Mouse (Mus musculus) midbrain, embryonic 13.5 days (tissue): Measurements from ENCODE around the gene Prepl. TPM values are rescaled to one million over a fixed set of nuclear protein-coding genes. Genes with fewer than 3 reads are reported as not detected.

Experiments
- ATAC-seq: fragments of 200-750 bp; cut with Nextera tagmentation; 2 replicates; pipeline ENCODE4 v1.8.0; 2017; ENCODE audit warnings: mild to moderate bottlenecking, moderate TSS enrichment, moderate library complexity
- H3K27ac ChIP-seq: fragments of 300-500 bp; sonication (generic); 2 replicates; pipeline ENCODE4 v1.5.1; 2015; ENCODE audit warnings: inconsistent platforms, mild to moderate bottlenecking, moderate library complexity
- H3K27me3 ChIP-seq: fragments of 300-500 bp; sonication (generic); 2 replicates; pipeline ENCODE4 v1.6.1; 2015; ENCODE audit warnings: mild to moderate bottlenecking, inconsistent platforms
- H3K36me3 ChIP-seq: fragments of 300-500 bp; sonication (generic); 2 replicates; pipeline ENCODE4 v1.6.1; 2015; ENCODE audit warnings: mild to moderate bottlenecking, inconsistent platforms
- H3K4me1 ChIP-seq: fragments of 300-500 bp; sonication (generic); replicated peaks from 2 replicates; pipeline ENCODE4 v1.6.1; 2015; ENCODE audit warnings: inconsistent platforms
- H3K4me2 ChIP-seq: fragments of 300-500 bp; sonication (generic); replicated peaks from 2 replicates; pipeline ENCODE4 v1.6.1; 2015; ENCODE audit warnings: moderate library complexity, mild to moderate bottlenecking, inconsistent platforms
- H3K4me3 ChIP-seq: fragments of 300-500 bp; sonication (generic); replicated peaks from 2 replicates; pipeline ENCODE4 v1.5.1; 2015; ENCODE audit warnings: mild to moderate bottlenecking, inconsistent platforms
- H3K9ac ChIP-seq: fragments of 300-500 bp; sonication (generic); replicated peaks from 2 replicates; pipeline ENCODE4 v1.6.1; 2015; ENCODE audit warnings: mild to moderate bottlenecking, inconsistent platforms
- H3K9me3 ChIP-seq: fragments of 300-500 bp; sonication (generic); 2 replicates; pipeline ENCODE4 v1.6.1; 2016; ENCODE audit warnings: mild to moderate bottlenecking, inconsistent platforms
- WGBS: fragments of 180-500 bp; shearing (Covaris S2); methylation state at CpG from one replicate; pipeline ENCODE4 v1.1.7; 2015; 5-methylcytosine and 5-hydroxymethylcytosine counted together
- polyA plus RNA-seq: library from polyadenylated mRNA; unstranded; fragments of >200 nt; fragmentation: Nextera tagmentation; extraction: Ambion mirVana; gene quantifications from 2 replicates; pipeline ENCODE4 v1.2.1, GENCODE M21; 2015

Gene Prepl
- polyA plus RNA-seq, 1 experiment from 2014 or later: 73.8 TPM

GRCm38 (mm10) chr17:85063560-85063959 lies 26.5 kb downstream of the Prepl start:
- no peak overlapping the region for H3K27ac ChIP-seq
- 94% methylated on average over 7 of the region's 7 CpGs for WGBS
- H3K36me3 ChIP-seq: peaks cover 57% of the 10 kb centered on the region
- no peak overlapping the region for H3K4me3 ChIP-seq
- ATAC-seq: no peak
- no peak overlapping the region for H3K9ac ChIP-seq
- no peaks in the 10 kb centered on the region for H3K4me1 ChIP-seq
- H3K9me3 ChIP-seq: no peaks in the 10 kb centered on the region
- H3K4me2 ChIP-seq: no peak overlapping the region
- H3K27me3 ChIP-seq: no peaks in the 10 kb centered on the region

- Histone ChIP-seq H3K4me1 (no peaks in the 10 kb centered on the region), H3K27ac (no peak overlapping the region), H3K36me3 (peaks cover 17% of the 10 kb centered on the region), H3K4me3 (no peak overlapping the region), H3K27me3 (no peaks in the 10 kb centered on the region), H3K9ac (no peak overlapping the region), H3K9me3 (no peaks in the 10 kb centered on the region), H3K4me2 (no peak overlapping the region)
- ATAC-seq: no peak
- WGBS: 88% methylated on average over 6 of the region's 6 CpGs
These were observed 30.9 kb downstream of the Prepl start for GRCm38 (mm10) chr17:85059136-85059535.

- H3K36me3 ChIP-seq: peaks cover 9% of the 10 kb centered on the region
- no peaks in the 10 kb centered on the region for H3K9me3 ChIP-seq
- H3K4me2 ChIP-seq: no peak overlapping the region
- WGBS: 92% methylated on average over 7 of the region's 7 CpGs
- H3K4me1 ChIP-seq: no peaks in the 10 kb centered on the region
- H3K27ac ChIP-seq: no peak overlapping the region
- no peaks in the 10 kb centered on the region for H3K27me3 ChIP-seq
- no peak overlapping the region for H3K9ac ChIP-seq
- no peak for ATAC-seq
- H3K4me3 ChIP-seq: no peak overlapping the region
These were observed 31.8 kb downstream of the Prepl start for GRCm38 (mm10) chr17:85058276-85058675.

GRCm38 (mm10) chr17:85048379-85048778 lies 41.7 kb downstream of the Prepl start:
- Histone ChIP-seq H3K9me3 (no peaks in the 10 kb centered on the region), H3K27me3 (no peaks in the 10 kb centered on the region), H3K27ac (no peak overlapping the region), H3K4me1 (no peaks in the 10 kb centered on the region), H3K9ac (no peak overlapping the region), H3K36me3 (no peaks in the 10 kb centered on the region), H3K4me2 (no peak overlapping the region), H3K4me3 (no peak overlapping the region)
- no peak for ATAC-seq
- WGBS: 92% methylated on average over 5 of the region's 5 CpGs

- WGBS: 91% methylated on average over 12 of the region's 12 CpGs
- Histone ChIP-seq H3K4me2 (no peak overlapping the region), H3K4me1 (no peaks in the 10 kb centered on the region), H3K36me3 (no peaks in the 10 kb centered on the region), H3K9ac (no peak overlapping the region), H3K4me3 (no peak overlapping the region), H3K27me3 (no peaks in the 10 kb centered on the region), H3K27ac (no peak overlapping the region), H3K9me3 (no peaks in the 10 kb centered on the region)
- ATAC-seq: no peak
These were observed 44.9 kb downstream of the Prepl start for GRCm38 (mm10) chr17:85045160-85045559.

- Histone ChIP-seq H3K4me3 (no peak overlapping the region), H3K27ac (no peak overlapping the region), H3K36me3 (no peaks in the 10 kb centered on the region), H3K27me3 (no peaks in the 10 kb centered on the region), H3K9ac (no peak overlapping the region), H3K9me3 (no peaks in the 10 kb centered on the region), H3K4me1 (no peaks in the 10 kb centered on the region), H3K4me2 (no peak overlapping the region)
- no peak for ATAC-seq
- 93% methylated on average over 5 of the region's 5 CpGs for WGBS
These were observed 45.6 kb downstream of the Prepl start for GRCm38 (mm10) chr17:85044466-85044865.

GRCm38 (mm10) chr17:85043404-85043816 lies 46.6 kb downstream of the Prepl start:
- Histone ChIP-seq H3K27me3 (no peaks in the 10 kb centered on the region), H3K4me1 (no peaks in the 10 kb centered on the region), H3K4me3 (no peak overlapping the region), H3K9ac (no peak overlapping the region), H3K27ac (no peak overlapping the region), H3K36me3 (no peaks in the 10 kb centered on the region), H3K4me2 (no peak overlapping the region), H3K9me3 (no peaks in the 10 kb centered on the region)
- 83% methylated on average over 6 of the region's 6 CpGs for WGBS
- no peak for ATAC-seq

GRCm38 (mm10) chr17:85042419-85042818 lies 47.6 kb downstream of the Prepl start:
- Histone ChIP-seq H3K27ac (no peak overlapping the region), H3K4me2 (no peak overlapping the region)

GRCm38 (mm10) chr17:85040913-85041312 lies 49.1 kb downstream of the Prepl start:
- 87% methylated on average over 7 of the region's 7 CpGs for WGBS

More at GRCm38 (mm10) chr17:85042419-85042818, 47.6 kb downstream of the Prepl start:
- Histone ChIP-seq H3K4me3 (no peak overlapping the region), H3K36me3 (no peaks in the 10 kb centered on the region), H3K9me3 (no peaks in the 10 kb centered on the region), H3K27me3 (no peaks in the 10 kb centered on the region), H3K9ac (no peak overlapping the region), H3K4me1 (no peaks in the 10 kb centered on the region)
- WGBS: 55% methylated on average over 6 of the region's 6 CpGs
- no peak for ATAC-seq

GRCm38 (mm10) chr17:85038761-85039160 lies 51.3 kb downstream of the Prepl start:
- Histone ChIP-seq H3K27ac (no peak overlapping the region), H3K4me3 (no peak overlapping the region), H3K4me1 (no peaks in the 10 kb centered on the region), H3K9ac (no peak overlapping the region), H3K36me3 (no peaks in the 10 kb centered on the region), H3K9me3 (no peaks in the 10 kb centered on the region), H3K4me2 (no peak overlapping the region), H3K27me3 (no peaks in the 10 kb centered on the region)
- ATAC-seq: no peak
- WGBS: 96% methylated on average over 5 of the region's 5 CpGs

More at GRCm38 (mm10) chr17:85040913-85041312, 49.1 kb downstream of the Prepl start:
- no peak overlapping the region for H3K4me2 ChIP-seq
- H3K4me1 ChIP-seq: no peaks in the 10 kb centered on the region
- H3K27ac ChIP-seq: no peak overlapping the region
- H3K4me3 ChIP-seq: no peak overlapping the region
- no peaks in the 10 kb centered on the region for H3K27me3 ChIP-seq
- no peak overlapping the region for H3K9ac ChIP-seq
- no peak for ATAC-seq
- no peaks in the 10 kb centered on the region for H3K9me3 ChIP-seq
- no peaks in the 10 kb centered on the region for H3K36me3 ChIP-seq

- Histone ChIP-seq H3K9me3 (no peaks in the 10 kb centered on the region), H3K4me1 (no peaks in the 10 kb centered on the region), H3K4me3 (no peak overlapping the region), H3K36me3 (no peaks in the 10 kb centered on the region), H3K4me2 (no peak overlapping the region), H3K9ac (no peak overlapping the region), H3K27ac (no peak overlapping the region), H3K27me3 (no peaks in the 10 kb centered on the region)
- no peak for ATAC-seq
- 80% methylated on average over 4 of the region's 4 CpGs for WGBS
These were observed 51.7 kb downstream of the Prepl start for GRCm38 (mm10) chr17:85038311-85038710.

- H3K4me2 ChIP-seq: no peak overlapping the region
- ATAC-seq: no peak
- no peak overlapping the region for H3K27ac ChIP-seq
- no peaks in the 10 kb centered on the region for H3K4me1 ChIP-seq
- H3K4me3 ChIP-seq: no peak overlapping the region
- no peak overlapping the region for H3K9ac ChIP-seq
- no peaks in the 10 kb centered on the region for H3K27me3 ChIP-seq
- 85% methylated on average over 5 of the region's 5 CpGs for WGBS
- H3K9me3 ChIP-seq: no peaks in the 10 kb centered on the region
- no peaks in the 10 kb centered on the region for H3K36me3 ChIP-seq
These were observed 52.2 kb downstream of the Prepl start for GRCm38 (mm10) chr17:85037855-85038254.

GRCm38 (mm10) chr17:85034068-85034467 lies 56.0 kb downstream of the Prepl start:
- Histone ChIP-seq H3K4me2 (no peak overlapping the region), H3K36me3 (no peaks in the 10 kb centered on the region), H3K4me3 (no peak overlapping the region), H3K27ac (no peak overlapping the region), H3K27me3 (no peaks in the 10 kb centered on the region), H3K9me3 (no peaks in the 10 kb centered on the region), H3K4me1 (no peaks in the 10 kb centered on the region), H3K9ac (no peak overlapping the region)
- 68% methylated on average over 11 of the region's 11 CpGs for WGBS
- ATAC-seq: peak; percentile 62; the same call in 1 of the 2 replicates
